Mouse (Mus musculus): Measurements from ENCODE around the gene Zranb1. TPM values are rescaled to one million over a fixed set of nuclear protein-coding genes. Genes with fewer than 3 reads are reported as not detected.

Zranb1 gene
- polyA plus RNA-seq, 1 experiment, result 29.9 TPM

DNA sequence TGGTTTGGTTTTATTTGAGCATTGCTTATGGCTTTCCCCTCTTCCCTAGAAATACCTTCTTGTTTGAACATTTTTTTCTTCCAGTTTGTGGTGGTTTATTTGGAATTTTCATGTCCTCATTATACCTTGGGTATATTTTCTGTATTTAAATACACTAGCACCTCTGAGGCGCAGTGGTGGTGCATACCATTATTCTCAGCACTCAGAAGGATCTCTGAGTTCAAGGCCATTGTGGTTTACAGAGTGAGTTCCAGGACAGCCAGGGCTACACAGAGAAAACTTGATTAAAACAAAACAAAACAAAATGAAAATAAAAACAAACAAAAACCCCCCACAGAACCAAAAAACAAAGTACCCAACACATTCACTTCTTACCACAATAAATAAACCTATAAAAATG is 2.4 kb downstream of the Zranb1 start:
- TF ChIP-seq EP300 (IDR thresholded peaks at IDR 0.05; ENCODE audit: insufficient read depth, low read depth, low read length), result no peak
- TF ChIP-seq CTCF (IDR thresholded peaks at IDR 0.05; ENCODE audit: low read depth, low read length), result no peak
- TF ChIP-seq POLR2A (IDR thresholded peaks at IDR 0.05; ENCODE audit: insufficient read depth, low read length), result no peak
- H3K9ac ChIP-seq (ENCODE audit: low read depth, poor library complexity, severe bottlenecking), result no peak overlapping the region
- no peaks in the 10 kb centered on the region for H3K4me1 ChIP-seq (ENCODE audit: control insufficient read depth, insufficient read depth, low read length)
- H3K27ac ChIP-seq (ENCODE audit: insufficient read depth, low read length), result no peak overlapping the region
- no peaks in the 10 kb centered on the region for H3K36me3 ChIP-seq (ENCODE audit: control insufficient read depth, insufficient read depth, low read length, poor library complexity, severe bottlenecking)
- H3K9me3 ChIP-seq (replicated peaks; ENCODE audit: control insufficient read depth, insufficient read depth, low read length, poor library complexity, severe bottlenecking), result peaks cover 10% of the 10 kb centered on the region; the same call in 1 of the 2 replicates
- H3K27me3 ChIP-seq (ENCODE audit: control insufficient read depth, insufficient read depth, low read length, poor library complexity, severe bottlenecking), result no peaks in the 10 kb centered on the region
- H3K4me3 ChIP-seq (ENCODE audit: low read depth, low read length), result no peak overlapping the region

DNA sequence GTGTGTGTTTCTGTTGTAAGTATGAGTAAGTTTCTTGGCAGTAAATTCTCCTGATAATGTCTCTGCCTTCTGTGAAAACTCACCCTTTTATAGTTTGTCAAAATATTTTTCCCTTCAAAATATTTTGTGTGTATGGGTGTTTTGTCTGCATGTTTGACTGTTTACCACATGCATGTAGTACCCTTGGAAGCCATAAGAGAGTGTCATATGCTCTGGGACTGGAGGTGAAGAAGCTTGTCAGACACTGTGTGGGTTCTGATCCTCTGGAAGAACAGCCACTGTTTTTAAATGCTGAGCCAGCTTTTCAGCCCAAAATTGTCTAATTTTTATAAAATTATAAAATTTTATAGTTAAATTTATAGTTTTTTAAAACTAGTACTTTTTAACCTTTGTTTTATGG is 3.8 kb downstream of the Zranb1 start:
- TF ChIP-seq CTCF (IDR thresholded peaks at IDR 0.05; ENCODE audit: low read depth, low read length) (no peak), POLR2A (IDR thresholded peaks at IDR 0.05; ENCODE audit: insufficient read depth, low read length) (no peak), EP300 (IDR thresholded peaks at IDR 0.05; ENCODE audit: insufficient read depth, low read depth, low read length) (no peak)
- no peaks in the 10 kb centered on the region for H3K36me3 ChIP-seq (ENCODE audit: control insufficient read depth, insufficient read depth, low read length, poor library complexity, severe bottlenecking)
- H3K9me3 ChIP-seq (replicated peaks; ENCODE audit: control insufficient read depth, insufficient read depth, low read length, poor library complexity, severe bottlenecking), result peaks cover 7% of the 10 kb centered on the region; the same call in 1 of the 2 replicates
- no peak overlapping the region for H3K4me3 ChIP-seq (ENCODE audit: low read depth, low read length)
- H3K27me3 ChIP-seq (ENCODE audit: control insufficient read depth, insufficient read depth, low read length, poor library complexity, severe bottlenecking), result no peaks in the 10 kb centered on the region
- H3K9ac ChIP-seq (ENCODE audit: low read depth, poor library complexity, severe bottlenecking), result no peak overlapping the region
- no peak overlapping the region for H3K27ac ChIP-seq (ENCODE audit: insufficient read depth, low read length)
- H3K4me1 ChIP-seq (ENCODE audit: control insufficient read depth, insufficient read depth, low read length), result no peaks in the 10 kb centered on the region

DNA sequence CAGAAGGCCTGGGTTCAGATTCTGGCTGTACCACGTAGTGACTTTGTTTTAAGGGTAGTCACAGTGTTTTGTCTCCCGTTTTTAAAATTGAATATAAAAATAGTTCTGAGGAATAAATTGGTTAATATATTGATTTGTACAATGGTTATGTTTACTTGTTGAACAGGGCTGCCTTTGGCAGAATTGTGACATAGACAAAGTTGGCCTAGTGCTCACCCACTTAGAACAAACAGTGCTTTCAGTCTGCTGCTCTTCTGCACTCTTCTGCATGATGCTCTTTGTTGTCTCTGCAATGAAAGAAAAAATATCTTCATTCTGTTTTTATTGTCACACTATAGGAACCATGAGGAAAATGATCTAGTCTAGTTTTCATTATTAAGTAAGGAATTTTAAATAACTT is 8.2 kb downstream of the Zranb1 start:
- no peak for TF ChIP-seq POLR2A (IDR thresholded peaks at IDR 0.05; ENCODE audit: insufficient read depth, low read length)
- no peak for TF ChIP-seq CTCF (IDR thresholded peaks at IDR 0.05; ENCODE audit: low read depth, low read length)
- TF ChIP-seq EP300 (IDR thresholded peaks at IDR 0.05; ENCODE audit: insufficient read depth, low read depth, low read length), result no peak
- no peaks in the 10 kb centered on the region for H3K9me3 ChIP-seq (replicated peaks; ENCODE audit: control insufficient read depth, insufficient read depth, low read length, poor library complexity, severe bottlenecking)

DNA sequence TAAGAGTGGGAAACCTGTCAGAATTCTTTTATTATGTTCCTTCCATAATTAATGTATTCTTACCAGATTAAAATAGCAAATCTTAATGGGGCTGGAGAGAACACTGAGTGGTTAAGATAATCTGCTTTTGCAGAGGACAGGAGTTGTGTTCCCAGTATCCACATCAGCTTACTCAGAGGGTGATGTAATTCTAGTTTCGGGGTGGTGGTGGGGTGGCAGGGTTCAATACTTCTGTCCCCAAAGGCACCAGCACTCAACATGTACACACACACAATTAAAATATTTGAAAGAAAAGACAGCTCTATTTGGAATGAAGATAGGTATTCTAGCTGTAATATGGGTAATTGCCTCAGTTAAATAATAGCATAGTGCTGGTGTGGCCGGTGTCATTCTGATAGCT is 9.6 kb downstream of the Zranb1 start:
- Histone ChIP-seq H3K9ac (ENCODE audit: low read depth, poor library complexity, severe bottlenecking) (no peak overlapping the region), H3K4me1 (ENCODE audit: control insufficient read depth, insufficient read depth, low read length) (no peaks in the 10 kb centered on the region), H3K9me3 (replicated peaks; ENCODE audit: control insufficient read depth, insufficient read depth, low read length, poor library complexity, severe bottlenecking) (no peaks in the 10 kb centered on the region), H3K4me3 (ENCODE audit: low read depth, low read length) (no peak overlapping the region), H3K27ac (ENCODE audit: insufficient read depth, low read length) (no peak overlapping the region), H3K36me3 (ENCODE audit: control insufficient read depth, insufficient read depth, low read length, poor library complexity, severe bottlenecking) (no peaks in the 10 kb centered on the region), H3K27me3 (ENCODE audit: control insufficient read depth, insufficient read depth, low read length, poor library complexity, severe bottlenecking) (no peaks in the 10 kb centered on the region)
- TF ChIP-seq POLR2A (IDR thresholded peaks at IDR 0.05; ENCODE audit: insufficient read depth, low read length), result no peak
- TF ChIP-seq EP300 (IDR thresholded peaks at IDR 0.05; ENCODE audit: insufficient read depth, low read depth, low read length), result no peak

More for the DNA sequence above, 8.2 kb downstream of the Zranb1 start:
- H3K4me3 ChIP-seq (ENCODE audit: low read depth, low read length), result no peak overlapping the region
- H3K27ac ChIP-seq (ENCODE audit: insufficient read depth, low read length), result no peak overlapping the region
- H3K27me3 ChIP-seq (ENCODE audit: control insufficient read depth, insufficient read depth, low read length, poor library complexity, severe bottlenecking), result no peaks in the 10 kb centered on the region
- H3K9ac ChIP-seq (ENCODE audit: low read depth, poor library complexity, severe bottlenecking), result no peak overlapping the region
- H3K4me1 ChIP-seq (ENCODE audit: control insufficient read depth, insufficient read depth, low read length), result no peaks in the 10 kb centered on the region
- H3K36me3 ChIP-seq (ENCODE audit: control insufficient read depth, insufficient read depth, low read length, poor library complexity, severe bottlenecking), result no peaks in the 10 kb centered on the region

DNA sequence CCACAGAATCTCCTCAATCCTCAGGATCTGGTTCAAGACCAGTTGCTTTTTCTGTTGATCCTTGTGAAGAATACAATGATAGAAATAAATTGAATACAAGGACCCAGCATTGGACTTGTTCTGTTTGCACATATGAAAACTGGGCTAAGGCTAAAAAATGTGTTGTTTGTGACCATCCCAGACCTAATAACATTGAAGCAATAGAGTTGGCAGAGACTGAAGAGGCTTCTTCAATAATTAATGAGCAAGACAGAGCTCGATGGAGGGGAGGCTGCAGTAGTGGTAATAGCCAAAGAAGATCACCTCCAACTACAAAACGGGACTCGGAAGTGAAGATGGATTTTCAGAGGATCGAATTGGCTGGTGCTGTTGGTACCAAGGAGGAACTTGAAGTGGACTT is 19.0 kb downstream of the Zranb1 start:
- TF ChIP-seq POLR2A (IDR thresholded peaks at IDR 0.05; ENCODE audit: insufficient read depth, low read length), result no peak
- TF ChIP-seq EP300 (IDR thresholded peaks at IDR 0.05; ENCODE audit: insufficient read depth, low read depth, low read length), result no peak
- Histone ChIP-seq H3K27ac (ENCODE audit: insufficient read depth, low read length) (no peak overlapping the region), H3K27me3 (ENCODE audit: control insufficient read depth, insufficient read depth, low read length, poor library complexity, severe bottlenecking) (no peaks in the 10 kb centered on the region), H3K9me3 (replicated peaks; ENCODE audit: control insufficient read depth, insufficient read depth, low read length, poor library complexity, severe bottlenecking) (no peaks in the 10 kb centered on the region), H3K36me3 (ENCODE audit: control insufficient read depth, insufficient read depth, low read length, poor library complexity, severe bottlenecking) (no peaks in the 10 kb centered on the region; the same call in 1 of the 2 replicates), H3K4me3 (ENCODE audit: low read depth, low read length) (no peak overlapping the region), H3K9ac (ENCODE audit: low read depth, poor library complexity, severe bottlenecking) (no peak overlapping the region), H3K4me1 (ENCODE audit: control insufficient read depth, insufficient read depth, low read length) (no peaks in the 10 kb centered on the region)

DNA sequence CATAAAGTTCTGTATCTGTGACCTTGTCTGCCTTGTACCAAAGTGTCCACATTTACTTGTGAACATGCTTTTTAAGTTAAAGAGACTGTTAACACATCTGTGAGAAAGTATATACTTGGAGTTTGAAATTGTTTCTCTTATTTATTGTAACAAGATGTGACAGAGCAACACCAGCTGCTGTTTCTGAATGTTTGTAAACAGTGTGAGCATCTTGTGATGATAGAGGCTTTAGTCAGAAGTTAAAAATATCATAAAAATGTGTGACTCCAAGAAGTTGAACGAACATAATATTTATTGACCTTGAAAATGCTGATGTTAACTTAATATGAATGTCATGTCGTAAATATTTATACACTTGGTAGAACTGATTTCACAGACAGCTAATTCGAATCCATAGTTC is 19.7 kb downstream of the Zranb1 start:
- TF ChIP-seq POLR2A (IDR thresholded peaks at IDR 0.05; ENCODE audit: insufficient read depth, low read length) (no peak), EP300 (IDR thresholded peaks at IDR 0.05; ENCODE audit: insufficient read depth, low read depth, low read length) (no peak), CTCF (IDR thresholded peaks at IDR 0.05; ENCODE audit: low read depth, low read length) (no peak)
- no peaks in the 10 kb centered on the region; the same call in 1 of the 2 replicates for H3K36me3 ChIP-seq (ENCODE audit: control insufficient read depth, insufficient read depth, low read length, poor library complexity, severe bottlenecking)
- H3K27me3 ChIP-seq (ENCODE audit: control insufficient read depth, insufficient read depth, low read length, poor library complexity, severe bottlenecking), result no peaks in the 10 kb centered on the region
- H3K9me3 ChIP-seq (replicated peaks; ENCODE audit: control insufficient read depth, insufficient read depth, low read length, poor library complexity, severe bottlenecking), result no peaks in the 10 kb centered on the region
- no peak overlapping the region for H3K4me3 ChIP-seq (ENCODE audit: low read depth, low read length)
- H3K9ac ChIP-seq (ENCODE audit: low read depth, poor library complexity, severe bottlenecking), result no peak overlapping the region
- H3K4me1 ChIP-seq (ENCODE audit: control insufficient read depth, insufficient read depth, low read length), result no peaks in the 10 kb centered on the region
- H3K27ac ChIP-seq (ENCODE audit: insufficient read depth, low read length), result no peak overlapping the region
